Mouse (Mus musculus): ENCODE data around the gene Ttc7.

The Ttc7 gene

DNA sequence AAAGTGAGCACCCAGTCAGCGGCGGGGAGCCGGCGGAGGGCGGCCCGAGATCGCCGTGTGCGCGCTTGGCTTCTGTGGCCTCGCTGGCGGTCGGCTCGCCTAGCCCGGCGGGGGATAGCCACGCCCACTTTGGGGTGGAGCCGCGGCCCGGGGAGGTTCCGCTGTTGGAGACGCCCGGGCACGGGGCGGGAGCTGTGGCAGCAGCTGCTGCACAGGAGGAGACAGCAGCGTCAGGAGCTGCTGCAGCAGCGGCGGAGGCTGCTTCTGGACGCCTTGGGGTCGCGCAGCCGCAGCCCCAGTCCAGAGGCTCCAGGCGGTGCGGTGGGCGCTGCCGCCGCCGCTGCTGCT is at the start of gene Ttc7:
Gene Ttc7, plus strand, starts transcription at position 181 of the 348 bp plus-strand sequence.
- peak; percentile 97 to 98 for DNase-seq (ENCODE audit: low spot score in 2 of 2)

DNA sequence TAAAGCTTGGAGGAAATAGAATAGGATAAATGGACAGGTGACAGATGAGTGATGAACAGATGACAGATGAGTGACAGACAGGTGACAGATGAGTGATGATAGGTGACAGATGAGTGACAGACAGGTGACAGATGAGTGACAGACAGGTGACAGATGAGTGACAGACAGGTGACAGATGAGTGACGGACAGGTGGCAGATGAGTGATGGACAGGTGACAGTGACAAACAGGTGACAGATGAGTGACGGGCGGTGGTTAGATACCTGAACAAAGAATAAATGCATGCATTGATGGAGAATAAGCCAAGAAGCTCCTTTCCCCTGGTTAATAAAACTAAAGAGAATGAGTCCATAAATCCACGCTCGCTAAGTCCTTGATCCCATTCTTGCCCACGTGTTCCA is 47.7 kb upstream of the Ttc7 start:
- DNase-seq (ENCODE audit: low spot score in 2 of 2) = no peak

DNA sequence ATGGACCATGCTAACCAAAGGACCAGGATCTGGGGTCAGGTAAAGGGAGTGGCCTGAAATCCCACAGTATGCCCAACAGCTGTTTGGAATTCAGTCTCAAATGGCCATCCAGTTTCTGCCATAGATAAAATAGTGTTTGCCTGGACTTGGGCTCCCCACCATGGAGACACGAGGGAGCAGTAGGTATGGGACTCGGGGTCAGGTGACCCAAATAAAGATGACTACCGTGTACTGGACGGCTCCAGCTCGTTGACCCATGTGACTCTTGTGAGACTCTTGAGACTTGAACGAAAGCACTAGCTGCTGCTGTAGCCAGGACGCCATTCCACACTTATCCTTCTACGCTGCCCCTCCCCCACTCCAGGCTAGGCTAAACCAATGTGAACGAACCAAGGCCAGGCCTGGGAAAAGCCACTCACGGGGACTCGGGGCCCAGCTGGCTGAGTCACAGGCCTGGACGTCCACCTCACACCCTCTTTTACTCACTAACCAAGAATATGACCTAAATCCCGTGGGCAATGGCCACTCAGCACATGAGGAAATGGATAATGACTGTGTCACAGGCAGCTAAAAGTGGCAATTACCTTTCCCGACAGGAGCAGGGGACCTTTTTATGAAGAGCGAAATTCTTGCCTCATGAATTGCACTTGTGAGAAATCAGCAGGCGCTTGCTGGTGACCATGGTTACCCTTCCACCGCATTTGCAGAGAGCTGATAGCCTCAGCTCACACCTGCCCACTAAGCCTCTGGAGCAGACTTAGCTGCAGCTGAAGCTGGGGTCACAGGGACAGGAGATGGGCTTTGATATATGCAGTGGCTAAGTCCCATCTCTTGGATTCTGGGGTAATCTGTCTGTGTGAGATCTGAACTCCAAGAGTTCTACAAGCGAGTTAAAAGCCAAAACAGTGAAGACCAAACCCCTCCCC is 45.7 kb upstream of the Ttc7 start:
- DNase-seq (ENCODE audit: low spot score in 2 of 2) = no peak

DNA sequence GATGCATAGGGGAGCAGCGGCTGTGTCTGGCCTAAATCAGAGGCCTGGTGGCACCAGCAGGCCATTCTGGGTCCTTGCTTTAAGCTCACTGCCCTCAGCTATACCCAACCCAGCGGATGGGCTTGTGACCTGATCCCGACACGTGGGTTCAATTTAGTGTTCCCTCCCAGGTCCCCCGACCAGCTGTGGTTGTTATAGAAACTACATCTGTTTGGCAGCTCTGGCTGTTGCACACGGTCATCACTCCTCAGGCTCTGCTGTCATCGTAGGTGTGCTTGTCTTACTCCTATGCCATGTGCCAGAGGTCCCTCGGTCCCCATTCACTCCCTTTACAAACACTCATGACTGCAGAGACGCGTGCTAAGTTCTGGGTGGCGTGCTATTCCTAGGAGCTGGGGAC is 44.9 kb upstream of the Ttc7 start:
- DNase-seq (ENCODE audit: low spot score in 2 of 2) = no peak

DNA sequence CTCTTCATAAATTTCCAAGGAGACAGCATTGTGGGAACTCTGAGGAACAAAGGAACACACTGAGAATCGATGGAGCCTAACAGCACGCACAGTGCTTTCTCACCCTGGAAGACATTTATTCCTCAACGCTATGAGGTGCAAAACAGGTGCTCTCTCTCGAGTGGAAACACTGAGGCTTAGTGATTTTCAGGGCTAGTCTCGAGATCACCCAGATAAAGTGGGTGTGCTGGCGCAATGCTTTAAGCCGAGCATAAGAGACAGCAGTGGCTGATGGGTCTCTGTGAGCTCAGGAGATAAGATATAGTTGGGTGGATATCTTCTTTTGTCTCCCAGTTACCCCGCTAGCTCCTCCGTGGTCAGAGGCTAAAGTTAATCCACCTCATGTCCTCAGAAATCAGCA is 36.6 kb upstream of the Ttc7 start:
- DNase-seq (ENCODE audit: low spot score in 2 of 2) = no peak

DNA sequence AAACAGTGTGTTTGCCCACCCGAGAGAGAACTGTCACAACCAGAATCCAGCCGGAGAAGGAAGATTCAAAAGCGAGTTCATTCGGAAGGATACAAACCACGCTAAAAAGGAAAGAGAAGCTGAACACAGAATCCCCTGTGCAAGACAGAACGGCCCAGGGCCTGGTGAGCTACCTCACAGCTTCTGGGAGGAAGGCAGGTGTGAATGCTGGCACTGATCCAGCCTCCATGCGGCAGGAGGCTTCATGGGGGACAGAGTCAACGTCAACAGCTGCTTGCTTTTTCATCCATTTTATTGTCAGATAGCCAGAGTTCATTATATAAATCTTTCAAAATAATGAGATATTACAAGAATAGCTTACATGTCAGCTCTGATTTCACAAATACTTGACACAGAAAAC is 28.3 kb upstream of the Ttc7 start:
- DNase-seq (ENCODE audit: low spot score in 2 of 2) = no peak

DNA sequence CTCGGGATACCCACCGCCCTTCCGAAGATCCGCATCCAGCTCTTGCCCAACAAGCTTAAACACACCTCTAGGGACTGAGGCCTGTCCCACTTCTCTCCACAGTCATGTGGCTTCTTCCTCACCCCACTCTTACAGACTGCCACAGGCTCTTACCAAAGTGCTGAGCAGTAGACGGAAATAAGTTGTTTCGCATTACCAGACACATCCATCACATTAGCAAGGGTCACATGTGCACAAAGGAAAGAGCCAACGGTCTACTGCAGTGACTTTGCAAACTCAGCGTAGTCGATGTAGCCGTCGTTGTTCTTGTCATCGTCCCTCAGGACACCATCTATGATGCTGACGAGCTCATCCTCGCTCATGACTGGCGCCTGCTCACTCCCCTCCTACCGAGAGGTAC is 27.0 kb upstream of the Ttc7 start:
- DNase-seq (ENCODE audit: low spot score in 2 of 2) = no peak

DNA sequence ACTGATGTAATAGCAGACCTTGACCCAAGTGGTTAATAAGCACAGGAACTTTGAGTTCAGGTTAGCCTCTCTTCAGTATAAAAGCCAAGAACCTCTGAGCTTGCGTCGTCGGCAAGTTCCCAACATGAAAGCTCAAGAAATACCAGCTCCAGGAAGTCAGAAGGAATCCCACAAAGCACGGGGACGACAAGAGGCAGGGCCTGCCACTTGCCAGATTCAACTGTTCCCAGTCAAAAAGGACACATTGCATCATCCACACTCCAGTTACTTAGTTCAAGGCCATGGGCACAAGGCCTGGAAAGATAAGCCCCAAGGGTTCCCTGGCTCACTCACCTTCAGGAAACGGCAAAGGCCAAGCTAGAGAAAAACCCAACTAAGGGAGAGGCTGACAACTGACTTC is 19.3 kb upstream of the Ttc7 start:
- DNase-seq (ENCODE audit: low spot score in 2 of 2) = no peak

DNA sequence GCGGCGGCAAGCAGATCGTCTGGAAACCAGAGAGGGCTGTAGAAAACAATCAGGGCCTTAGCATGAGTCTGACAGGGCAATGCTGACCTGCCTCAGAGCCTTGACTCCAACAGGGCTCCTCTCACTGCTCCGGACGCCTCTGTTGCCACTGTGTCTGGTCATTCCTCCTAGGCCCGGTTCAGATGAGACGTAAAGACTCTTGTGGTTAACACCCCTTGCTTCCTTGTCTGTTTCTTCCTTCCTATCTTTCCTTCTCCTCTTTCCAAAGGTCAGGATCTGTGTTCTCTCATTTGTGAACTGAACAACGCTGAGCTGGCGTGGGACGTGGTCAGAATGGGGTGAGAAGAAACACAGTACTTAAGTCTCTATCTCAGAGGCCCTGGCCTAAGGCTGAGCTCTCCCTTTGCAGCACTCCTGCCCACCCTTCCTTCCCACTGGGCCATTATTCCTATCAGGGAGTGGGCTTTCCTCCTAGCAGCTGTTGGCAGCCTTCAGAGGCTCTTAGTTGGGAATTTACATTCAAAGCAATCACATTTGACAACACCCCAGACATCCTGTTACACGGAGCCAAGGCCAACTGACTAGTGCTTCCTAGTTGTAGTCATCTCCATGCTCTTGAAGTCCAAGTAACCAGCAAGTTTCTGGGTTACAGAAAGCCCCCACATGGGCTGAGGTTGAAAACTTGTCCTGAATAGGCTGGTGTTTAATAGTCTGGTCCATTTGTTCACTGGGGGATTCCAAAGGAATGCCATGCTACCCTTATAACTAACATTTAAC is 18.4 kb upstream of the Ttc7 start:
- DNase-seq (ENCODE audit: low spot score in 2 of 2) = no peak

DNA sequence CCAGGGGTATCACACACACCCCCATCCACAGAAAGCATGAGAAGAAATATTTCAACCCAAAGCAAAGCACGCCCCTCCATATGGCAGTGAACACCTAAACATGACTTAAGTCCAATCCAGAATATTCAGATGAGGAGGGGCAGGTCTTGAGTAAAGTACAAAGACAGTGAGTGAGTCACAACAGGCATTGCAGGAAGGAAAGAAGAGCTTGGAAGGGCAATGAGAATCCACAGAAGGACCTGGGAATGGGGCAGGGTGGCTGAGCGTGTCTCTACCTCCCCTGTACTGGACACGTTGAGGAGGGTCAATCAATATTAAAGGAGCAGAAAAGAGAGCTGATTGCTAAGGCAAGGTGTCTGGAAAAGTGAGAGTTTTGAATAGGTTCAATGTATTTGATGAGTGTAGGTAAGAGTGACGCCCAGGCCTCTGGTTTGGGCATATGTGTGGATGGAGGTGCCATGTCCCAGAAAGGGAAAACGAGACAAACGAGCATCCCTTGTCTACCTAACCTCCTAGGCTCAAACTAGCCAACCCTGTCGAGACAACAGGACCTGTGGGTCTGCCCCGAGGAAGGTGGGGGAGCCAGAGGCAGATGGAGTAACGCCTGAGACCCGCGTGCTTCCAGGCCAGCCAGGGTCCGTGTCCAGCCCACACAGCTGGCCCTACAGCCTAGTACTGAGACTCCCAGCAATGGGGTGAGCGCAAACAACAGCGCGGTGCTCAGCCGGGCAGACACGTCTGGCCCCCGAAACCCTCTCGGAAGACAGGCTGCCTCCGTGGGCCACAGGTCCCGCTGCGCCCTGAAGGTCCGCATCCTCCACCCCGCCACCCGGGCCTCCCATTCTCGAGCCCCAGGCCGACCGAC is 17.5 kb upstream of the Ttc7 start:
- no peak for DNase-seq (ENCODE audit: low spot score in 2 of 2)

DNA sequence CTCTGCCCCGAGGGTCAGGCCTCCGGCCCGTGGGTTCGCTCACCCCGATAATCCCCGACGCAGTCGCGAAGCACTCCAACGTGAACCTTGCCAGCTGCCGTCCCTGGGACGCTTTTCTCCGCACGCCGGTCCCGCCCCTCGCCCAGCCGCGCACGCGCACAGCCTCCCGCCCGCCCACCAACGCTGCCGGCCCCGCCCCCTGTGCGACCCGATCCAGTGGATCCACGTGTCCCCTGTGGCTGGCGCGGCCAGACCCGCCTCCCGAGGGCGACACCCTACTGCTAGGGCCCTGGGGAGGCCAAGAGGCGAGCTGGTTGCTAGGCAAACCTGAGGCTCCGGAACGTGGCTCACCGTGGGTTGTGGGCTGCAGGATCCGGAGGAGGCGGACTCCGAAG is 16.9 kb upstream of the Ttc7 start, which contains the start of gene Mcfd2:
Gene Mcfd2, minus strand, starts transcription at position 144 of the 395 bp plus-strand sequence.
- peak; percentile 81 to 93 for DNase-seq (ENCODE audit: low spot score in 2 of 2)

DNA sequence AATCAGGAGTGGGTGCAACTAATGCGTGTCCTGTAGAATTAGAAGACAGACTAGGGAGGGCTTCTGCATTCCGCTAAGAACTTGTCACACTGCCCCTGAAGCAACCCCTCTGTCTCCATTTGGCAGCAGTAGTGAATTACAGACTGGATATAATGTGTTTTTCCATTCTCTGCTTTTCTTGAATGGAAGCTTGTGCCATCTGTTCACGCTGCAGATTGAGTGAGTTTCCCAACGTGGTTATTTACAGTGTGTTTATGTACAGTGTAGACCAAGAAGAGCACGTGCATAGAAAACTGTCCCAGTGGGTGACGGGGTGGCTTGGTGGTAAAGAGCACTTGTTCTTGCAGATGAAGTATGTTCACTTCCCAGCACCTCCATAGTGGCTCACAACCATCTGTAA is 13.2 kb upstream of the Ttc7 start:
- no peak for DNase-seq (ENCODE audit: low spot score in 2 of 2)

DNA sequence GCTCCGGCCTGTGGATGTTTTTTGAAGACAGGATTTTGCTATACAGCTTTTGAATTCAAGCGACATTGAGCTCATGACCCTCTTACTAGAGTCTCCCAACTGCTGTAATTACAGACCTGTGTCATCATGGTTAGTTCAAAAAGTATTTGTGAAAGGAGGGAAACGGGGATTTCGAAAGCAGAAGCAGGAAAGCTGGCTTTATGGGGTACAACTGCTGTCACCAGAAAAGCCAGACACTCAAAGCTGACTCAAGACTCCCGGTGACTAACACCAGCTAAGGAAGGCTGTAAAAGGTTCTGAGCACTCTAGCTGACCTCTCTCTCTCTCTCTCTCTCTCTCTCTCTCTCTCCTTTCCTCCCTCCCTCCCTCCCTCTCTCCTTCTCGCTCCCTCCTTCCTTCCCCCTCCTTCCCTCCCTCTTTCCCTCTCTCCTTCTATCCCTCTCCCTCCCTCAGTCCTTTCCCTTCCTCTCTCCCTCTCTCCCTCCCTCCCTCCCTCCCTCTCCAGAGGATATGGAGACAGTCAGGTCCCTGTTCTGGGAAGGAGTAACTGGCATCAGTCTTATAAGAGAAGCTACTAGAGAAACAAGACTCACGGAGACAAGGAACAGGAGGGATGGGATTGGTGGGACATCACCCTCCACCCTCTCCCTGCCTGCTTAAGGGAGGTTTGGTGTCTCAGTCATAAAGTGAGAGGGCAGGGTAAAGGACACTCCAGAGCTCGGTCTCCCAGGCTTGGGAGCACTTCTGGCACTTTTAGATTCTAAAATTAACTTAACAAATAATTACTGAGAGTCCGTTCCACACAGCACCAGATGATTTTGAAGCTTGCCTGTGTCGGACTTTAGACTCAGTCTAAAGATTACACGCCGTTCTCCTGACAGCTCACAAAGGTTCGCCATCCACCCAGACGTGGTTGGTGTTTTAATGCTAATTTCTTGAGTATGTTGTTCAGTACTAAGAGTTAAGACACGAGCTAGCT is 7.0 kb upstream of the Ttc7 start:
- DNase-seq (ENCODE audit: low spot score in 2 of 2) = peak in 1 of 2 experiments; percentile 22

DNA sequence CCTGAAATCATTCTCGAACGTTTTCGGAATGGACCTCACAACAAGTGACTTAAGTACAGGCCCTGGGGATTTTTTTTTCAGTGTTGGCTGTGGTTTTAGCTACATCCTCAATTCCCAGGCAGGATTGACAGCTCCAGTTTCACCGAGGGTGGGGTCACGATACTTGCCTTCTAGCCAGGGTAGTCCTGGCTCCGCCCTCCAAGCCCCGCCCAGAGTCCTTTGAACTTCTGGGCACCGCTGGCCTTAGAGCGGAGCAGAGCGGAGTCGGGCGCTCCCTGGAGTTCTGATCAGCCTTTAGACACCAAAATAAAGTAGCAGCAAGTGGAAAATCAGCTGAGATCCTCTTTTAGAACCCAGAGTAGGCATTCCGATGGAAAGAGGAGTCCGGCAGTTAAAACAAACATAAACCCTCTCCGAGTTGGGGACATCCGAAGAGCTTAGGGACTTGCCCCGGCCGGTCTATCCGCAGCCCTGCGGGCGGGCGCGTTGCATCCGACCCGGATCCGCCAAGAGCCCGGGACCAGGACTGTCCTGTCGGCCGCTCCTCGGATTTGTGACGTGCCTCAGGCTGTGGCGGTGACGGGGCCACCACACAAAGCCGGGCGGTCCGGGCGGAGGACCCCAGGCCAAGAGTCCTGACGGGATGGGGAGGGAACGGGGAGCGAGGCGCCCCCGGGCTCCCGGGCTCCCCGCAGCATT is 530 bp upstream of the Ttc7 start:
- peak; percentile 90 to 93 for DNase-seq (ENCODE audit: low spot score in 2 of 2)

DNA sequence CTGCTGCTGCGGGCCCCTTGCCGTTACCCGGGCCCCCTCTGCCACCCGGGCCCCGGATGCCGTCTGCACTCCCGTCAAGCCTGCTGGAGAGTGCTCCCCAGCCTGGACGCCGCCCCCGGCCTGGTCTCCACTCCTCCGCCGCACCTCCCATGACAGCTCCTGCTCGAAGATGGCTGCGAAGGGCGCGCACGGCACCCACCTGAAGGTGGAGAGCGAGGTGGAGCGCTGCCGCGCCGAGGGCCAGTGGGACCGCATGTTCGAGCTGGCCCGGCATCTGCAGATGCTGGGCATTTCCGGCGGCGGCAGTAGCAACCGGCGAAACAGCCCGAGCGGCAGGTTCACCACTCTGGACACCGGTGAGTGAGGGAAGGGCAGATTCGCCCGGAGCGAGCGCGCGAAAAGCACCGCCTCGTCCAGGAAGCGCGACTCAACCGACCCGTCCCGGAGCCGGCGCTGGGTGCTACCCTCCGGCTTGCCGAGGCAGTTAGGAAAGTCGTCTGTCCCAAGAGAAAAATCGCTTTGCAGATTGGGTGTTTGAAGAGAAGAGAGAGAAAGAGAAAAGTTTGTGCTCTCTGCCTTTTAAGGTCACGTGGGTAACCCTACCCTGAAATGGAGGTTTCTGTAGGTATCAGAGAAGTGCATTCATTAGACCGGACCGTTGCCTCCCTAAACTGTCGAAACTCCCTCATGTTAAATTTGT is 519 bp downstream of the Ttc7 start:
- DNase-seq (ENCODE audit: low spot score in 2 of 2) = peak; percentile 36 to 79

DNA sequence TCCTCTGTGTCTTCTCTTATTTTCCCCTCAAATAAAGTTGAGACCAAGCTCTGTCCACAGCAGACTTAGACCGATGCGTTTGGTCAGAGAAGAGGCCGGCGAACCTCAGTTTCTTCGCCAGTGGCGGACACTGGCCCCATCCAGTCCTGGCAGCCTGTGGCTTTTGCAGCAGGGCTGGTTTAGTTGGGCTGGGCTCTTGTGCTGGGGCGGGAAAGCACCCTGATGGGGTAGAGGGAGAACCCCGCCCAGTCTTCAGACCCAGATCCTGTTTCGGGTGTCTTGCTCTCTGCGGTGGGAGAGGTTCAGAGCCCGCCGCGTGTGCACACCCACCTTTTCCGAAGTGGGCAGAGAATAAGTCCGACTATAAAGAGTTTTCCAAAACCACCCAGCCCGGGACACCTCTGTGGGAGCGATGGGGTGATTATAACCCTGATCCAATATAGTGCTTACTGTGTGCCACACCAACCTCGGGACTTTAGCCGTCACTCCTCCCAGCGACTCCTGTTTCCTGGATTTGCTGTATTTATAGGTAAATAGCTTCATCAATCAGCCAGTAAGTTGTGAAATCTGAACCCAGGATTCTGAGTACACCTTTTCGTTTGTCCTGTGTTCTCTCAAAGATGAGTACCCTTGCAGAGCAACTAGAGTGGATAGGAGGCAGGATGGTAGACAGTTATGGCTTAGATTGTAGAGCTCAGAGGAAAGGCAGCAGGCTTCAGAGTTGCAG is 1.2 kb downstream of the Ttc7 start:
- DNase-seq (ENCODE audit: low spot score in 2 of 2) = peak; percentile 29 to 35

DNA sequence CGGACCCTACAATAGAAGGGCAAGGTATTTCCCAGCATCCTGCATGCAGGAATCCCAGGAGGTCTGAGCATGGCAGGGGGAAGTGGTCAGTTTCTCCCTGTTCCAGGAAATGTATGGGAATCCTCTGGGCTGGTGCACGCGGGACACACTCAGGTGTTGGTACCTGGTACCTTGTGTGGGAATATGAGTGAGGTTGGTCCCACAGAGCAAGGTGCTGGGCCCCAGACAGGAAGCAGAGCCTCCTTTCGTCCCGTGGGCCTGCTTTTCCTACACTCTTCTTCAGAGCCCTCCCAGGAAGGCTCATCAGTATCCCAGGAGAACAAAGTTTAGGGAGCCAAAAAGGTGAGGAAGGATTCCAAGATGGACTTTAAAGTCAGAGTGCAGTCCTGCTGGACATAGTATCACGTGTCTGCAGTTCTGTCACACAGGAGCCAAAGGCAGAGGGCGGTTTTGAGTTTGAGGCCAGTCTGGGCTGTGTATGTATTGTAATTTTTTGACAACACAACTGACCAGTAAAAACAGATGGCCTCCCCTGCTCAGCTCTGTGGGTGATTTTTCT is 1.9 kb downstream of the Ttc7 start:
- DNase-seq (ENCODE audit: low spot score in 2 of 2) = no peak

DNA sequence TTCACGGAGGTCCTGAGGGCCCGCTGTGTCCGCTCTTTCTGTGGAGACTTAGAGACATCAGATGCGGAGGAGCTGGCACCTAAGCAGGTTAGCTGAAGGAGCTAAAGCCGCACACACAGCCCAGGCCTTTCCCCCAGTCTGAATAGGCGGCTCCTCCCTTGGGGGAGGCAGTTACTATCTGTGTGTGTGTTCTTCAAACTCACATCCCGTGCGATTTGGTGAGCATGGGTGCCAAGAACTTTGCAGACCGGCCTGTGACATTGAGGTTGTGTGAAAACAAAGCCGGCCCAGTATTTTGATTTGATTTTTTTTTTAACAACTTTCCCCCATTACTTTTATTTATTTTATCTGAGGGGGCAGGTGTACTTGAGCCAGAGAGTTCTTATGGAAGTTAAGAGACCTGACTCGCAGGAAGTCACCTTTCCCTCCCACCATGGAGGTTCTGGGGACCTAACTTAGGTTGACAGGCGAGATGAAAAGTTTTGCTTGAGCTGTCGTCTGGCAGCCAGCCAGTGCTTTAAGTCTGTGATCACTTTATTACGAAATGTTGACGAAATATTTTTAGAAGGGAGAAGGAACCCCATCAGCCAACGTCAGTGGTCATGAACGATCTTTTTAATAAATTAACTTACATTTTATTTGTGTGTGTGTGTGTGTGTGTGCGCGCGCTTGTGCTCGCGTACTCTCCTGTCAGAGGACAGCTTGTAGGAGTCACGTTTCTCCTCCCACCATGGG is 3.2 kb downstream of the Ttc7 start:
- no peak for DNase-seq (ENCODE audit: low spot score in 2 of 2)

All from urinary bladder, adult 18-20 months (tissue).